Mouse (Mus musculus): ENCODE data around the gene Stx4a.
"Not testable (repeated sequence)": the region's sequence is repeated elsewhere in the genome, so short reads cannot be mapped to it uniquely, and the experiment has no call there.

The Stx4a gene

DNA sequence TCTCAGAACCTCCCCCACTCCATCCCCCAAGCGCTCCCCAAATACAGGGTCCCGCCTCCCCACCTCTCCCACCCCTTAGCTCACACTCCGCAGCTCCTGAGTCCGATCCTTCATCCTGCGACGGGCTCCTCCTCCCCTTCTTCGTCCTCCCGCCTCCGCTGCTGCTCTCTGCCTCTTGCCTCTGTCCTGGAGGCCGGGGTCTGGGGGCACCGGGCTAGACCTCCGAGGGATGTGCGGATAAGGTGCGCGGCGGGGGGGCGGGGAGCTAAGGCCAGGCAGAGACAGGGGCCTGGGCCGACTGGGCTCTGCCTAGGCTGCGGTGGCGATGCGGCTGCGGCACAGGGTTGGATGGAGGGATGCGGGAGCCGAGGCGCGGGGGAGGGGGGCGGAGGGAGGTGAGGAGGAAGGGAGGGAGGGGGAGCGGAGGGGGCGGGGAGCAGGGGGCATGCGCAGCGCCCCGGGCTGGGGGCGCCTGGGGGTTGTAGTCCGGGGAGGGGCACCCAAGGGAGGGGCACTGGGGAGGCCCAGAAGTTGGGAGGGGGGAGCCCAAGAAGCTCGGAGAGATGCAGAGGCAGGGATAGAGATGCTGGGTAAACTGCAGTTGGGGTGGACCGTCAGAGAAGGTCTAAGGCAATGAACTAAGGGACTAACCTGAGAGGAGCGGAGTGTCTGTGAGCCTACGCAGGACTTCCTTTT lies at the start of gene Stx4a, which contains the start of gene Stx1b:
Stx4a (plus strand) TSS at position 119 of the 696 bp plus-strand sequence.
Stx1b (minus strand) TSS at position 374 of the 696 bp plus-strand sequence.
- DNase-seq (ENCODE audit: low read depth, low spot score): peak; percentile 58

DNA sequence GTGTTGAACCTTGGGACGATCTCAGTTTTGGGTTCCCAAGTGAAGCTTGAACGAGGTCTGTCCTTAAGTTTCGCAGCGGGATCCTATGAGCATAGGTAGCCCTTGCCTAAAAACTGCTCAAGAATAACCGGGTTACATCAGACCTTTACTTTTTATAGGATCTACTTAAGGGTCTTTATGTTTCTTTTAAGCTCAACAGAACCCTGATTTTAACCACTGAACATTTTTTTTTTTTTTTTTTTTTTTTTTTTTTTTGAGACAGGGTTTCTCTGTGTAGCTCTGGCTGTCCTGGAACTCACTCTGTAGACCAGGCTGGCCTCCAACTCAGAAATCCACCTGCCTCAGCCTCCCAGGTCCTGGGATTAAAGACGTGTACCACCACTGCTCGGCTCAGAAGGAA lies 48.3 kb upstream of the Stx4a start:
- not testable (repeated sequence) for DNase-seq (ENCODE audit: low read depth, low spot score)

DNA sequence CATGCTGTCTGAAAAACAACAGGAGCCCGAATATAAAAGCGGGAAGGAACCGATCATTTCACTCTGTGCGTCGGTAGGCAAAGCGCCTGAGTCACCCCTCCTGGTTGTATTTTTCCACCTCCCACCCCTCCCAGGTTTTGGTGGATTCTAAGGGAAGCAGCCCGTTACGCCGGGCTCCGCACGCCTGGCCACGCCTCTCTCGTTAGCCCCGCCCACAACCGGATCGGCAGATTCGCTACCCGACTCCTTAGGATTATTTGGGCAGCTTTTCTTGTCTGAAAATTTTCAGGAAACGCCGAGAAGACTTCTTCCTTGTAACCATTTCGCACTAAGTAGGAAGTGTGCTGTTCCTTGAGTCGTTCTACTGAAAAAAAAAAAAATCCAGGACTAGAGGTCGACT lies 47.7 kb upstream of the Stx4a start, which contains the start of gene Setd1a:
Setd1a (plus strand) TSS at position 245 of the 400 bp plus-strand sequence.
- peak; percentile 93 for DNase-seq (ENCODE audit: low read depth, low spot score)

DNA sequence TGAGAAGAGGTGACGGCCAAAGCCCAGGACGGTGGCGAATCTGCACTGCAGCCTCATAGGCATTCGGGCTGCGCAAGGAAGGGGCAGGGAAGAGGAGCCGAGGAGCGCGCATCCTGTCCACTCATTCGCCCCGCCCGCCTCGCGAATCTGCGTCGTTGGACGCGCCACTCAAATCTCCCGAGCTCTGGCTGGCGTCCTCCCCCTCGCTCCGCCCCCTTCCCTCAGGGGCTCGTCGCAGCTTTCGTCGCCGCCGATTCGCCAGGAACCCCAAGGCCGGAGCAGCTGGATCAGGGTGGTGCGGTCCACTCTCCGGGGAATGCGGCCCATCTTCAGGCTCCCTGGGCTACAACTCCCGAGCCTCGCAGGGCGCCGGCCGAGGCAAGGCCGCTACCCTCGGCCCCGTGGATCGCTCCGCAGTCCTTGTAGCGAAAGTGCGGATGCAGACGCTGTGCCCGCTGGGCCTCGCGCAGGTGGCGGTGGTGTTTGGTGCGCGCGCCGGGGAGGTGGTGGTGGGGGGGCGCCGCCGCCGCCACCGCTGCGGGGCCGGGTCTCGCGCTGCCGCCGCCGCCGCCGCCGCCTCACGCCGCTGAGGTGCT lies 47.1 kb upstream of the Stx4a start:
- DNase-seq (ENCODE audit: low read depth, low spot score): peak; percentile 99

- peak; percentile 82 for DNase-seq (ENCODE audit: low read depth, low spot score)
Observed at GRCm38 (mm10) chr7:127777474-127778266, 46.4 kb upstream of the Stx4a start.

DNA sequence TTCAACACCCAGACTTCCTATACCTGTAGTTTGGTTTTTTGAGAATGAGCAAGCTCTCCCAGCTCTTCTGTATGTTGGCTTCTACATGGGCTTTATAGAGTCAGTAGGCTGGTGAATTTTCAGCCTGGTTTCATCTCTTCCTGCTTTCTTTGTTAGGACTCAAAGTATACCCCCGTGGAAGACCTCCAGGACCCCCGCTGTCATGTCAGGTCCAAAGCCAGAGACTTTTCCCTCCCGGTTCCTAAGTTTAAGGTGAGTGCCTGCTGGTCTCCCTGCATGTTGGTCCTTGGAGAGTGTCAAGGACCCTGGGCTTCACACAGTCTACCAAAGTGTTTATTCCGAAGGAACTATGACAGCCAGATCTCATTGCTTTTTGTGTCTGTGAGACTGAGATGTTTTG lies 45.7 kb upstream of the Stx4a start:
- no peak for DNase-seq (ENCODE audit: low read depth, low spot score)

DNA sequence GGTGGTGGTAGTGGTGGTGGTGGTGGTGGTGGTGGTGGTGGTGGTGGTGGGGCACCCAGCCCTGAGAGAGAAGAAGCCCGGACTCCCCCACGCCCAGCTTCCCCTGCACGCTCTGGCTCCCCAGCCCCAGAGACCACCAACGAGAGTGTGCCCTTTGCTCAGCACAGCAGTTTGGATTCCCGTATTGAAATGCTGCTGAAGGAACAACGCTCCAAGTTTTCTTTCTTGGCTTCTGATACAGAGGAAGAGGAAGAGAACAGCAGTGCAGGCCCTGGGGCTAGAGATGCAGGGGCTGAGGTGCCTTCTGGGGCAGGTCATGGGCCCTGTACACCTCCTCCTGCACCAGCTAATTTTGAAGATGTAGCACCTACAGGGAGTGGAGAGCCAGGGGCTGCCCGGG lies 38.8 kb upstream of the Stx4a start, which contains the start of gene Gm49388:
Gm49388 (plus strand) TSS at position 301 of the 400 bp plus-strand sequence.
- no peak for DNase-seq (ENCODE audit: low read depth, low spot score)

- no peak for DNase-seq (ENCODE audit: low read depth, low spot score)
Observed at GRCm38 (mm10) chr7:127797076-127797845, 26.8 kb upstream of the Stx4a start.

GRCm38 (mm10) chr7:127798591-127798990 lies 25.5 kb upstream of the Stx4a start:
- no peak for DNase-seq (ENCODE audit: low read depth, low spot score)

DNA sequence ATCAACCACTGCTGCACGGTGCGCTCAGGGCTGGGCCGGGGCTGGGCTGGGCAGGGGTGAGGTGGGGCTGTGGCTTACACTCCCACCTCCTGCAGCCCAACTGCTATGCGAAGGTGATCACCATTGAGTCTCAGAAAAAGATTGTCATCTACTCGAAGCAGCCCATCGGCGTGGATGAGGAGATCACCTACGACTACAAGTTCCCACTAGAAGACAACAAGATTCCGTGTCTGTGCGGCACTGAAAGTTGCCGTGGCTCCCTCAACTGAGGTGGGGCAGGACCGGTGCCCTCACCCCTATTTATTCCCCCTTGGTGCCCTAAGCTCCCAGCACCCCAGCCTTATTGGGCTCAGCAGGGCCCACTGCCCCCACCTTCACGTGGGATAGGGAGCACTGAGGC lies 24.9 kb upstream of the Stx4a start:
- no peak for DNase-seq (ENCODE audit: low read depth, low spot score)

GRCm38 (mm10) chr7:127799738-127800137 lies 24.4 kb upstream of the Stx4a start:
- DNase-seq (ENCODE audit: low read depth, low spot score): no peak

- peak; percentile 94 for DNase-seq (ENCODE audit: low read depth, low spot score)
Observed at GRCm38 (mm10) chr7:127800435-127801009, 23.6 kb upstream of the Stx4a start, which contains the start of gene Hsd3b7. Hsd3b7 (plus strand) TSS chr7:127800604.

- peak; percentile 34 for DNase-seq (ENCODE audit: low read depth, low spot score)
Observed at GRCm38 (mm10) chr7:127801010-127801621, 23.0 kb upstream of the Stx4a start.

DNA sequence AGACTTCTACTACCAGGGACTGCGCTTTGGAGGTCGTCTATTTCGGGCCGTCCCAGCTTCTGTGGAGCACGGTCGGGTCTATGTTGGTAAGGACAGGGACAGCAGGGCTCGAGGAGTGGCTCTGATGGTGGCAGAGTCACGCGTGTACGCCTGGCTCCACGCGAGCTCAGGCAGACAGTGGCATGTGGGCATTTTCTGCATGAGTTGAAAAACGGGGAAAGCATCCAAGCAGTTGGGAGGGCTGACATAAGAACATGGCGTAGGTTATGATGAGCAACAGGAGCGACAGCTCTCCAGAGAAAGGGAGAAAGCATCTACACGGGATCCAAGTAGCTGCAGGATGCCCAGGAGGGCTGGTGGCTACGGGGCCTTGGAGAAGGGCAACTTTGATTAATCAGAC lies 21.8 kb upstream of the Stx4a start:
- no peak for DNase-seq (ENCODE audit: low read depth, low spot score)

DNA sequence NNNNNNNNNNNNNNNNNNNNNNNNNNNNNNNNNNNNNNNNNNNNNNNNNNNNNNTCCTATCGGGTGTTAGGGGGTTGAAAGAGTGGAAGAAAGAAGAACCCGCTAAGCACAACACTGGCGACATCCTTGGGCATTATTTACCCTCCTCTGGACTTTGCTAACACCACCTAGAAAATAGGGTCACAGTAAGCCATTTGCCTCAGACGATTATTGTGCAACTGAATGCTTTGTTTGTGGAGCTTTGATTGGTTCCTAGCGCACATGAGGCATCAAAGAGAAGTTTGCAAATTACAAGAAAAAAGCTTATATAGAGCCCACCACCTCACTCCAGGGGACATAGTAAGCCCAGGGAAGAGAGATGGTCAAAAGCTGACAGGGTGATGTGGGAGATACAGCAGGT lies 15.3 kb upstream of the Stx4a start:
- DNase-seq (ENCODE audit: low read depth, low spot score): no peak

DNA sequence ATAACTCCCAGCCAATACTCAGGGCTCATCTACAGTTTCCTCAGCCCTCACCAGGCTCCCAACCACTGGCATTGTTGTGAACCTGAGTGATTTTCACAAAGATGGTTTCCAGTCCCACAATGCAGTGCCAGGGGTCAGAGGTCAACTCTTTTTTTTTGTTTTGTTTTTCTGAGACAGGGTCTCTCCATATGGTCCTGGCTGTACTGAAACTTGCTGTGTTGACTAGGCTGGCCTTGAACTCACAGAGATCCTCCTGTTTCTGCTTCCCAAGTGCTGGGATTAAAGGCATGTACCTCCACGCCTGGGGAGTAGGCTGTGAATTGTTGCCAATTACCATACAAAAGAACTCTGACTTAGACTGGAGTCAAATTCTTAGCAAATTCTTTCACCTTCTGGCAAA lies 14.2 kb upstream of the Stx4a start:
- DNase-seq (ENCODE audit: low read depth, low spot score): peak; percentile 48

DNA sequence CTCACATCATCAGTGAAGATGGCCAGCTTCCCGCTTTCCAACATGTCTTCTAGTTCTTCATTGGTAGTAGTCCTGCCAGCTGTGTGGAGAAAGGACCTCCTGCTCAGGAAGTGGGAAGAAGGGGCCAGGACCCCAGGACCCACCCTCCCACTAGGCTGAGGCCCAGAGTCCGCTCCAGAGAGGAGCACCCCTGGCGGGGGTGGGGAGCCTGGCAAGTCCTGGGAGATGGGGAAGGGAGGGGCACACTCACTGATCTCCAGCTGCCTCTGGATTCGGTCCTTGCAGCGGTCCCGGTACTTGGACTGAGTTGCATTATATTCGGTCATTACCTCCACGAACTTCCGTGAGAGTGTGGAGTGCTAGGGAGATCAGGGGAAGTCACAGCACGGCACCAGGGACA lies 13.4 kb upstream of the Stx4a start:
- peak; percentile 43 for DNase-seq (ENCODE audit: low read depth, low spot score)

DNA sequence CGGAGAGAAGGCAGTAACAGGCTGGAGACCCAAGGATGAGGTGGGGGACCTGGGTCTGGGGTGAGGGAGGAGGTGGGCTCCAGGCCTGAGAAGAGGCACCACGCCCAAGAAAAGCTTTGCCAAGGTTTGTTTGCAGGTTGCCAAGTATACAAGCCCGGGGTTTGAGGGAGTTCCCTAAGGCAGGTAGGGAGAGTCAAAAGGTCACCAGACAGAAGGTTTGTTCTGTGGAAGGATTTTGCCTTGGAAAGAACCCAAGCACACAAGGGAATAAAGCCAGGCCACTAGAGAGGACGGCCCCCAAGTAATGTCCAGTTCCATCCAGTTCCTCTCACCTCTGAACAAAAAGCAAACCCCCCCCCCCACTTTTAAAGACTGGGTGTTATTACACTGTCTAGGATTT lies 12.9 kb upstream of the Stx4a start:
- no peak for DNase-seq (ENCODE audit: low read depth, low spot score)

DNA sequence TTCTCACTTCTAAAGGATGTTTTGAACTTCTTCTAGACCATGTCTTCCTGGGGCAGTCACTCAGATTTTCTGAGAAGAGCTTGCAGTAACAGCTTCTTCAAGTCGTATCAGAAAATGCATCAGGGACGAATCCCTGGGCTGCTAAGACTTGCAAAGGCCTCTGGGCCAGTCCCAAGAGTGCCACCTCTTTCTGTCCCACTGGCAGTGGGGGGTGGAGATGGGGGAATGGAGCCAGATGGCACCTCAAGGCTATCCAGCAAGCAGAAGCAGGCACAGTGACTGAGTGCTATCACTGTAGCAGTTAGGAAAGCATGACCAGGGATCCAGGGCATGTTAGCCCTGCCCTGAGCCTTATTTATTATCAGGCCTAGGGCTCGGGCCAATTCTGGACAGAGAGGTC lies 11.8 kb upstream of the Stx4a start:
- no peak for DNase-seq (ENCODE audit: low read depth, low spot score)

DNA sequence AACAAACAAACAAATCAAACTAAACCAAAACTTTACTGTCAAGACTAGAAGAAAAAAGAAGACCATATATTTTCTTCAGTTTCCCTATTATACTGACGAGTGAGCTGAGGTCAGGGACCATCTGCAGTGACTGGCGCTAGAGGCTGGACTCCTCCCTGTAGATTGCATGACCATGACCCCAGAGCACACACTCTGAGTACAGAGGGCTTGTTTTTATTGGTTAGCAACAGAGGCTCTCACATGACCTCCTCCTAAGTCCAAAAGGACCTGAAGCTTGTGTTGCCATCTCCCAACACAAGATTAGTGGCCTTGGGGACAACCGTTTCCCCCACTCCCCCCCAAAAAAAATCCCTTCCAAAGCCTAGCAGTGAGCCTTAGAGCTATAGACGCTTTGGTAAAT lies 10.3 kb upstream of the Stx4a start:
- DNase-seq (ENCODE audit: low read depth, low spot score): no peak

Data from ZHBTc4 (cell line).